Mouse (Mus musculus): ENCODE measurements at regions not wholly inside any gene's neighbourhood (a gene's known extent, or its start where the extent isn't known, plus 50 kb on each side); places are given as distances from the start of the nearest gene placed in this dataset.

GRCm38 (mm10) chr8:11909146-11909545 lies 68.9 kb downstream of the Tex29 start:
- intact Hi-C loops (cut with DNase I; ENCODE audit: low total_unique reads) = no loop called here
- DNase-seq = no peak

DNA sequence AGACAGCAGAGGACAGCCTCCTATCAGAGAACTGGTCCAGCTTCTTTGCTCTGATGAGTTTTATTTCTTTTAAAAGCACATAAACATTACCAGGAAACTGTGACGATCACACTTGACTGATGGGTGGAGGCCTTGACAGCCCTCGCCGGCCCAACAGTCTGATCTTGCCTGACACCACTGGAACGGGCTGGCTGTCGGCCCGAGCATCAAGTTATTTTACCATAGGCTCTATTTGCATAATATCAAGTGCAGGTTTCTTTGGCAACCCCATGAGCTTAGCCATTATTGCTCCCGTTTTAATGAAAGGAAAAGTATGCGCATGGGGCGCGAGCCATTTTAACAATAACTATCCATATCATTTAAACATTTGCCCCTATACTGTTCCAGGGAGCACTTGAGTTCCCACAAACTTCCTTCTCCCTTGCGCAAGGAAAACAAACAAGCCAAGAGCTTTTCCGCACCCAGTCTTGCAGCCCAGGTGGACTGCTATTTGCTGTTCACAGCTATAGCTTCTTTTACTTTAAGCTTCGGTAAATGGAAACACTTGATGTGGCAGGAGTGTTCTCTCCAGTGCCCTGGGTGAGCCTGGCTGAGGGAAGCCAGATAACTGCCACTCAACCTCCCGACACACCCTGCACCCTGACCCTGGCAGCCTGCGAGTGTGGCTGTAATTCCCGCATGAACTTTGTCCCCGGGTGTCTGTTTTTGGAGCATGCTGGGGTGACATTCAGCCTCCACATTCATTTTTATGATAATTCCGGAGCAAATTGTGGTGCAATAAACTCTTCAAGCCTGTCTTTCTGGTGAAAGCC lies 71.6 kb downstream of the Tex29 start:
- intact Hi-C loops (cut with DNase I; ENCODE audit: low total_unique reads) = no loop called here
- DNase-seq = no peak

GRCm38 (mm10) chr8:11912451-11913128 lies 72.3 kb downstream of the Tex29 start:
- DNase-seq = no peak
- intact Hi-C loops (cut with DNase I; ENCODE audit: low total_unique reads) = no loop called here

DNA sequence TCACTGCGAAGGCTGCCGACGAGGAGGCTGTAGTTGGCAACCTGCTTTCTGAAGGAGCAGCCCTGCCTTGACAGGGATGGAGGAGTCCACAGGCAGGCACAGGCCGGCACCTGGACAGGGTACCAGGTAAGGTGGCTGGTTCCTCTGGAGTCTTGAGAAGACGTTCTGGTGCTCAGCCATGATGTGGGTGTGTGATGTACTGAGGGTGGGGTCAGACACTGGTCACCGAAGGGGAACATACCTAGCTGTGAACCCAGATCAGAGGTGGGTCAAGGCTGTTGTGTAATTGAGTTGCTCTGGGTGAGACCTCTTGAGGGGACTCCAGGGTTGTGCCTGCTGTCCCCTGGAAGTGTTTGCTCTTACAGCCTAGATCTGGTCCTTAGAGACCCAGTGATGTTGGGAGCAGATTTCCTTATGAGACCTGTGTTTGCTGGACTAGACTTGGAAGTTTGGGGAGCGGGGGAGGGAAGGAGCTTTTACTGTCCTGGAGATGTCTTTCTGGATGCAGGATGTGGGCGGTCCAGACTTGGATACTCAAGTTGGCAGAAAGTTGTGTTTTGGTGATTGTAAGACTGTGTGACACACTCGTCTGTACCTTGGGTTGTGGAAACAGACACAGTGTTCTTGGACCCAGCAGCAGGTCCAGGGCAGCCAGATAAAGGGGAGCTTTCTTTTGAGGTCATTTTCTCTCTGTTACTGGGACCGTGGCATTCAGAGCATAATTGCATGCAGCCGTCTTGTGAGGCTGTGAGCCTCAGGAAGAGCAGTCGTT lies 73.0 kb downstream of the Tex29 start:
- no peak for DNase-seq
- intact Hi-C loops (cut with DNase I; ENCODE audit: low total_unique reads) = no loop called here

DNA sequence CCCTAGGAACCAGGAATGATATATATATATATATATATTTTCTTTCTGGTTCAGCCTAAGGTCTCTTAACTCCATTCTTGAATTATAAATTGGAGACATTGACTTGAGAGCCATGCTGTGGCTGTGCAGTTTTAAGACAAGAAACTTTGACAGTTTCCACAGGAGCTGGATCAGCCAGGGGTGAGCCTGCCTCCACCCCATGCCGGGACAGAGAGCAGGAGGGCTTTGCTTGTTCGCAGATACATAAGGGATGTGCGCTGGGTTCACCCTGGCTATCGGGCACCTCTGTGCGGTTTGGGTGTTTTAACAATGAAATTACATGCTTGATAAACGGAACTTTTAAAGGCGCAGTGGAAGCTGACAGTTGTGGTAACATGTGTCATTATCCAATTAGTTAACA lies 73.9 kb downstream of the Tex29 start:
- DNase-seq = no peak
- intact Hi-C loops (cut with DNase I; ENCODE audit: low total_unique reads) = no loop called here

GRCm38 (mm10) chr8:11914681-11915474 lies 74.6 kb downstream of the Tex29 start:
- intact Hi-C loops (cut with DNase I; ENCODE audit: low total_unique reads) = no loop called here
- peak; percentile 38 for DNase-seq

DNA sequence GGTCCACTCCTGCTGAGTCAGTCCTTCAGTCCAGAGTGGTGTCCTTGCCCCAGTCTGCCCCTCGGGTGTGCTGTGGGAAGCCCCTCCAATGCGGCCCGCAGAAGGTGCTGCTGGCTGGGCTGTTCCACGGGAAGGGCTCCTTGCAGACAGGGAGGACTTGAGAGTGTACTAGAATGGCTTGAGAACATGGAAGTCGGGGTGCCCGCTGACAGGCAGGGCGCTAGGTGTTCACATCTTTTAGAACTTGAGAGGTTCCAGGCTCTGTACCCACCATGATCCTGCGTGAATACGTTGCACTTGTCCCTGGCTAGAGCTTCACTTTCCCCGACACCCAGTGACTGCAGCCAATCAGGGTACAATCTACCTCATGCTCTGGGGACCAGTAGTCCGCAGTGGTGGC lies 75.4 kb downstream of the Tex29 start:
- intact Hi-C loops (cut with DNase I; ENCODE audit: low total_unique reads) = no loop called here
- no peak for DNase-seq

DNA sequence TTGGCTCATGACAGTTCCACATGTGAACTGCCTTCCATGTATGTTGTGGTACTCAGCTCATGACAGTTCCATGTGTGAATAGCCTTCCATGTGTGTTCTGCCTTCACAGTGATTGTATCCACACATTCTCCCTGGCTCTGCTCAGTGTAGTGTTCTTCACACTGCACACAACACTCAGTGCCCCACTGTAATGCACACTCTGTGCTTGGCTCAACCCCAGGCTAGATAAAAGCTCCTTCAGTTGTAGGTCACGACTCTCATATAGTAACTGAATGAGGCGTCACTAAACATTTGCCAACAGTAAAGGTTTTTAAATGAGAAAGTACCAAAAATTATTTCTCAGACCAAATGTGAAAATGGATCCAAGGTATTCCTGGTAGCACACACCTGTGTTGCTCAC lies 79.6 kb downstream of the Tex29 start:
- intact Hi-C loops (cut with DNase I; ENCODE audit: low total_unique reads) = loop anchor here (10.0 kb wide), 1 partner anchor 165 kb away; no protein-coding TSS in a partner anchor
- no peak for DNase-seq

GRCm38 (mm10) chr8:11923115-11923514 lies 82.8 kb downstream of the Tex29 start:
- intact Hi-C loops (cut with DNase I; ENCODE audit: low total_unique reads) = loop anchor here (10.0 kb wide), 1 partner anchor 168 kb away; no protein-coding TSS in a partner anchor
- DNase-seq = no peak

DNA sequence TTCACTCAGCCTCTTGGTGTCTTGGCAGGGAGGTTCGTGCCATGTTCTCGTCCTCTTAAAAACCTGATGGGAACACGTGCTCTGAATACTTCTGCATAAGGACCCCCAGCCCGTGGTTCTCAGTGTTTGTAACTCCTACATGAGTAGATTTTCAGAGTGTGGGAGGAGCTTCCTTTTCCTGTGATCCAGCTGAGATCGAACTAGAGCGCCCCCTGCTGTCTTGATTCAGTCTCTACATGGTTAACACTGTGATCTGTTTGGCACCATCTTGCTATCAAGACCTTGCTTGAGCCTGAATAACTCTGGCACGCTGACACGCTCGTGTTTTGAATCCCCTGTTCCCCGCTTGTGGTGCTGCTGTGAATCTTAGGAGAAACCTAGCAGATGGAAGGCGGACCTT lies 83.9 kb downstream of the Tex29 start:
- intact Hi-C loops (cut with DNase I; ENCODE audit: low total_unique reads) = loop anchor here (10.0 kb wide), 1 partner anchor 169 kb away; no protein-coding TSS in a partner anchor
- DNase-seq = peak; percentile 60

DNA sequence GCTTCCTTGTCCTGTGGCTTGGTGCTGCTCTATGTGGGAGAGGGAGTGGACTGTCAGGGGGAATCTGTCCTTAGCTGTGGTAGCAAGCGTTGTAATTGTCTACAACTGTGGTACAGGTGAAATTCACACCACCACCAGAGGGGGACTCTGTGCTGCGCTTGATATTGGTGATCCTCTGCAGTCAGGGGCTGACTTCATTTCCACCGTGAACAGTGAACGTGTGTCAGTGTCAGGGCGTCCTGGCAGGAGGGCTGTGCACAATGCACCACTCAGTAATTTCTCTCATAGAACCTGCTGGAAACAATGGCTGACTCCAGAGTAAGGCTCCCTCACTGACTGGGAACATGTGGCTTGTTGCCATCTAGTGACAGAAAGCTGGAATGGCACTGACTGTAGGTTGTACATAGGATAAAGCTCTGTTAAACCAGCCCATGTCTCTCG lies 102.6 kb downstream of the Tex29 start:
- no peak for DNase-seq
- intact Hi-C loops (cut with DNase I; ENCODE audit: low total_unique reads) = no loop called here

GRCm38 (mm10) chr8:11947766-11948165 lies 107.5 kb downstream of the Tex29 start:
- intact Hi-C loops (cut with DNase I; ENCODE audit: low total_unique reads) = no loop called here
- no peak for DNase-seq

GRCm38 (mm10) chr8:11956268-11956667 lies 116.0 kb downstream of the Tex29 start:
- no peak for DNase-seq
- intact Hi-C loops (cut with DNase I; ENCODE audit: low total_unique reads) = loop anchor here (5.0 to 10.0 kb wide), 3 partner anchors 606 to 721 kb away; no protein-coding TSS in a partner anchor

- DNase-seq = no peak
- intact Hi-C loops (cut with DNase I; ENCODE audit: low total_unique reads) = loop anchor here (5.0 to 10.0 kb wide), 3 partner anchors 605 to 720 kb away; no protein-coding TSS in a partner anchor
Observed at GRCm38 (mm10) chr8:11957046-11957783, 116.9 kb downstream of the Tex29 start.

GRCm38 (mm10) chr8:11958176-11958575 lies 117.9 kb downstream of the Tex29 start:
- intact Hi-C loops (cut with DNase I; ENCODE audit: low total_unique reads) = loop anchor here (5.0 to 10.0 kb wide), 3 partner anchors 604 to 719 kb away; no protein-coding TSS in a partner anchor
- DNase-seq = no peak

DNA sequence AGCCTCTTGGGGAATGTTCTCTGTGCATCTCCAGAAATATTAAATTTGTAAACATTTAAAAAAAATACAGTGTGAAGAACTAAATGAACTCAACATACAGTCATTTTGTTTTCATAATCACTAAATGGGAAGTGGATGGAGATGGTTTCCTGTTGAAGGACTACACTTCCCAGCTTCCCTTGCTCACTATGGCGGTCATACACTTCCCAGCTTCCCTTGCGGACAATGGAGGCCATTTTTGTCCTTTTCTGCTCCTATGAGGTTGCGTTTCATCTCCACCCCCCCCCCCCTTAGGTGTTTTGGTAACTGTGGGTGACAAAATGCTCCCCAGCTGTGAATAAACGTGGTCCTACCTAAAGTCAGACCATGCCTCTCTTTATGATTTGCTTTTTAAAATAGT lies 119.2 kb downstream of the Tex29 start:
- DNase-seq = no peak
- intact Hi-C loops (cut with DNase I; ENCODE audit: low total_unique reads) = loop anchor here (5.0 to 10.0 kb wide), 3 partner anchors 603 to 718 kb away; no protein-coding TSS in a partner anchor

GRCm38 (mm10) chr8:11963575-11963974 lies 123.3 kb downstream of the Tex29 start:
- DNase-seq = no peak
- intact Hi-C loops (cut with DNase I; ENCODE audit: low total_unique reads) = no loop called here

- DNase-seq = no peak
- intact Hi-C loops (cut with DNase I; ENCODE audit: low total_unique reads) = no loop called here
Observed at GRCm38 (mm10) chr8:11967670-11968069, 127.4 kb downstream of the Tex29 start.
